Comparison of ENCODE assay signal across 8 mouse cellular contexts in genomic region chr11:86257054-86257453, GRCm38 (mm10). TPM values are rescaled to one million over a fixed set of nuclear protein-coding genes. Genes with fewer than 3 reads are reported as not detected.
DNase-seq lines count a peak whose midpoint lies in the region; ATAC-seq lines count a peak whose summit lies in the region.

No protein-coding gene starts in this region.

- peaks cover 13% of the 10 kb centered on the region for H3K36me3 ChIP-seq in hindbrain, embryonic 13.5 days

- H3K9ac ChIP-seq in hindbrain, embryonic 13.5 days: peak overlapping the region; percentile 90

- peak; percentile 69 for ATAC-seq in hindbrain, embryonic 13.5 days (ENCODE audit: low FRiP score)
- peak; percentile 64 for ATAC-seq in megakaryocyte-erythroid progenitor cell, adult 5-6 weeks (replicated peaks; ENCODE audit: low FRiP score, low TSS enrichment, poor library complexity, severe bottlenecking)

- peak overlapping the region; percentile 88 for H3K27ac ChIP-seq in hindbrain, embryonic 13.5 days

- under 1% methylated on average over 22 of the region's 22 CpGs for WGBS in hindbrain, embryonic 13.5 days

- peaks cover 17% of the 10 kb centered on the region for H3K4me1 ChIP-seq in hindbrain, embryonic 13.5 days (replicated peaks)

- peak; percentile 24 for DNase-seq in embryo, embryonic 10 days (ENCODE audit: low spot score)
- DNase-seq in embryo, embryonic 9.5 days (ENCODE audit: extremely low spot score): no peak
- DNase-seq in spleen, postnatal 4 days (ENCODE audit: low spot score in 2 of 2): peak; percentile 45 to 71
- DNase-seq in spleen, adult 18-20 months: no peak
- no peak for DNase-seq in frontal cortex, postnatal 36 days (ENCODE audit: low spot score in 2 of 2)
- no peak for DNase-seq in cerebellum, postnatal 10 days

- H3K4me2 ChIP-seq in hindbrain, embryonic 13.5 days: peak overlapping the region; percentile 67

- peak overlapping the region; percentile 67 for H3K4me3 ChIP-seq in hindbrain, embryonic 13.5 days

- H3K9me3 ChIP-seq in hindbrain, embryonic 13.5 days: no peaks in the 10 kb centered on the region

- H3K27me3 ChIP-seq in hindbrain, embryonic 13.5 days: no peaks in the 10 kb centered on the region

RNA-seq across cellular contexts. Expression of gene Ints2, which starts 0.3 kb away (rescaled TPM):
- polyA plus RNA-seq in hindbrain, embryonic 13.5 days (2015; fragmentation: Nextera tagmentation; extraction: Ambion mirVana): 27.3 and 27.9 TPM in 2 replicates
- 38.2 and 39.5 TPM in 2 replicates for total RNA-seq in megakaryocyte-erythroid progenitor cell, adult 5-6 weeks (2014; fragmentation: Nextera tagmentation)
- total RNA-seq in megakaryocyte-erythroid progenitor cell, adult 5-6 weeks (2017): 46.8 and 50.5 TPM in 2 replicates

RNA-seq across cellular contexts. Expression of gene Brip1, which starts 56.1 kb away (rescaled TPM):
- 2.3 and 3.7 TPM in 2 replicates for polyA plus RNA-seq in hindbrain, embryonic 13.5 days (2015; fragmentation: Nextera tagmentation; extraction: Ambion mirVana)
- 11.8 and 12.1 TPM in 2 replicates for total RNA-seq in megakaryocyte-erythroid progenitor cell, adult 5-6 weeks (2014; fragmentation: Nextera tagmentation)
- 13.8 and 19.5 TPM in 2 replicates for total RNA-seq in megakaryocyte-erythroid progenitor cell, adult 5-6 weeks (2017)

Comparison
In these comparisons a context has a peak if more than half of its experiments do, and no peak if none do; other contexts are left out.
1. DNase-seq: peak in embryo, embryonic 10 days (single experiment) and spleen, postnatal 4 days (2 of 2); none in embryo, embryonic 9.5 days (single experiment), spleen, adult 18-20 months (0 of 2), frontal cortex, postnatal 36 days (0 of 2) and cerebellum, postnatal 10 days (0 of 2).